Mouse (Mus musculus): ENCODE results near the gene Rps6ka2. TPM values are rescaled to one million over a fixed set of nuclear protein-coding genes. Genes with fewer than 3 reads are reported as not detected.

Gene Rps6ka2
- 2.0 TPM for polyA plus RNA-seq (2014; fragmentation: Illumina TruSeq; extraction: RNeasy Lipid Tissue Mini Kit (QIAGEN cat#74804); ENCODE audit: low read depth, low replicate concordance)

GRCm38 (mm10) chr17:7169627-7170303 is at the start of gene Rps6ka2:
Rps6ka2 (plus strand) TSS chr17:7170115.

GRCm38 (mm10) chr17:7324346-7324745 is 154.4 kb downstream of the Rps6ka2 start, which contains the start of gene Tcp10a:
Tcp10a (plus strand) TSS chr17:7324646.

GRCm38 (mm10) chr17:7352596-7352995 is 182.7 kb downstream of the Rps6ka2 start, which contains the start of gene Ttll2:
Ttll2 (minus strand) TSS chr17:7352696.

Other genes starting within 250 kb of the Rps6ka2 start
- gene Rsph3b, start 221.4 kb upstream of the Rps6ka2 start, polyA plus RNA-seq (2014; fragmentation: Illumina TruSeq; extraction: RNeasy Lipid Tissue Mini Kit (QIAGEN cat#74804); ENCODE audit: low read depth, low replicate concordance), result 20.9 TPM
- gene Tagap1, start 209.0 kb upstream of the Rps6ka2 start, polyA plus RNA-seq (2014; fragmentation: Illumina TruSeq; extraction: RNeasy Lipid Tissue Mini Kit (QIAGEN cat#74804); ENCODE audit: low read depth, low replicate concordance), result 15.3 TPM
- 576 TPM for gene Rnaset2b, start 199.5 kb upstream of the Rps6ka2 start, polyA plus RNA-seq (2014; fragmentation: Illumina TruSeq; extraction: RNeasy Lipid Tissue Mini Kit (QIAGEN cat#74804); ENCODE audit: low read depth, low replicate concordance)
- not detected for gene Gm49721, start 191.2 kb upstream of the Rps6ka2 start, polyA plus RNA-seq (2014; fragmentation: Illumina TruSeq; extraction: RNeasy Lipid Tissue Mini Kit (QIAGEN cat#74804); ENCODE audit: low read depth, low replicate concordance)
- gene Gm1604a, start 144.5 kb upstream of the Rps6ka2 start, polyA plus RNA-seq (2014; fragmentation: Illumina TruSeq; extraction: RNeasy Lipid Tissue Mini Kit (QIAGEN cat#74804); ENCODE audit: low read depth, low replicate concordance), result not detected
- gene Tcp10a, start 154.5 kb downstream of the Rps6ka2 start, polyA plus RNA-seq (2014; fragmentation: Illumina TruSeq; extraction: RNeasy Lipid Tissue Mini Kit (QIAGEN cat#74804); ENCODE audit: low read depth, low replicate concordance), result not detected
- gene Ttll2, start 182.6 kb downstream of the Rps6ka2 start, polyA plus RNA-seq (2014; fragmentation: Illumina TruSeq; extraction: RNeasy Lipid Tissue Mini Kit (QIAGEN cat#74804); ENCODE audit: low read depth, low replicate concordance), result not detected
- not detected for gene Gm49630, start 201.9 kb downstream of the Rps6ka2 start, polyA plus RNA-seq (2014; fragmentation: Illumina TruSeq; extraction: RNeasy Lipid Tissue Mini Kit (QIAGEN cat#74804); ENCODE audit: low read depth, low replicate concordance)
- 1.7 TPM for gene Unc93a2, start 215.3 kb downstream of the Rps6ka2 start, polyA plus RNA-seq (2014; fragmentation: Illumina TruSeq; extraction: RNeasy Lipid Tissue Mini Kit (QIAGEN cat#74804); ENCODE audit: low read depth, low replicate concordance)